Mouse (Mus musculus) CH12.LX (cell line): Measurements from ENCODE around the gene Ina. TPM values are rescaled to one million over a fixed set of nuclear protein-coding genes. Genes with fewer than 3 reads are reported as not detected.

Experiments
- DNase-seq: peaks from one replicate; pipeline ENCODE4 v3.0.0-alpha.2; 2013; ENCODE audit errors: extremely low read depth
- H3K27ac ChIP-seq: 2 replicates; pipeline ENCODE4 v1.5.1; 2012; ENCODE audit warnings: low read depth, mild to moderate bottlenecking, control low read depth, moderate library complexity; ENCODE audit not compliant: insufficient read depth
- H3K27me3 ChIP-seq: replicated peaks from 2 replicates; pipeline ENCODE3; 2012; ENCODE audit warnings: inconsistent platforms
- H3K36me3 ChIP-seq, 2 experiments: replicated peaks in 1 of 2; 2 replicates each; pipeline versions ENCODE3 to v1.6.1; 2012; ENCODE audit warnings: inconsistent platforms in 1 of 2, low read length in 1 of 2, mild to moderate bottlenecking in 1 of 2, mixed read lengths in 1 of 2, moderate library complexity in 1 of 2; ENCODE audit not compliant: control insufficient read depth in 1 of 2, insufficient read depth in 1 of 2
- H3K4me1 ChIP-seq, 2 experiments: 2 replicates each; pipeline ENCODE4 v1.6.1; 2012; ENCODE audit warnings: inconsistent platforms in 1 of 2, moderate library complexity in 1 of 2; ENCODE audit not compliant: insufficient read depth in 2 of 2, control insufficient read depth in 1 of 2
- H3K4me2 ChIP-seq: 2 replicates; pipeline ENCODE4 v1.6.1; 2012; ENCODE audit warnings: low read depth, mild to moderate bottlenecking, control low read depth; ENCODE audit not compliant: poor library complexity, insufficient read depth, severe bottlenecking
- H3K4me3 ChIP-seq, 3 experiments: fragments of 150-350 bp in 1 of 3; sonication (generic) in 1 of 3; replicated peaks in 1 of 3; 2 replicates each; pipeline versions ENCODE3 to v1.5.1; 2011 to 2012; ENCODE audit warnings: low read depth in 2 of 3, low read length in 2 of 3, mild to moderate bottlenecking in 2 of 3, moderate library complexity in 2 of 3, control low read depth in 1 of 3, improper control_type of control experiment in 1 of 3, inconsistent platforms in 1 of 3, mixed read lengths in 1 of 3; ENCODE audit not compliant: poor library complexity in 1 of 3
- H3K79me2 ChIP-seq: replicated peaks from 2 replicates; pipeline ENCODE4 v1.6.1; 2012; ENCODE audit warnings: mild to moderate bottlenecking, moderate library complexity; ENCODE audit not compliant: control insufficient read depth, poor library complexity, insufficient read depth, severe bottlenecking; ENCODE audit errors: extremely low read depth
- H3K9ac ChIP-seq: 2 replicates; pipeline ENCODE4 v1.6.1; 2012; ENCODE audit warnings: low read depth, mild to moderate bottlenecking, control low read depth, moderate library complexity; ENCODE audit not compliant: insufficient read depth
- H3K9me3 ChIP-seq: replicated peaks from 2 replicates; pipeline ENCODE3; 2012; ENCODE audit warnings: low read length, inconsistent platforms, mixed read lengths
- BHLHE40 ChIP-seq: IDR thresholded peaks from 2 replicates; pipeline ENCODE4 v1.6.1; 2011; ENCODE audit warnings: mild to moderate bottlenecking, low read depth, low read length, improper control_type of control experiment
- CHD1 ChIP-seq: IDR thresholded peaks from 2 replicates; pipeline ENCODE4 v1.6.1; 2012; ENCODE audit warnings: low read depth, low read length, improper control_type of control experiment, inconsistent platforms
- CHD2 ChIP-seq: IDR thresholded peaks from 2 replicates; pipeline ENCODE4 v1.6.1; 2011; ENCODE audit warnings: low read length, improper control_type of control experiment
- CTCF ChIP-seq, 2 experiments: IDR thresholded peaks in 1 of 2; conservative IDR thresholded peaks in 1 of 2; 2 replicates each; pipeline ENCODE4 v1.5.1; 2011 to 2012; ENCODE audit warnings: low read depth in 2 of 2, low read length in 2 of 2, improper control_type of control experiment in 1 of 2, inconsistent platforms in 1 of 2, mild to moderate bottlenecking in 1 of 2, moderate library complexity in 1 of 2
- E2F4 ChIP-seq: IDR thresholded peaks from 2 replicates; pipeline ENCODE4 v1.6.1; 2011; ENCODE audit warnings: low read depth, low read length, improper control_type of control experiment; ENCODE audit not compliant: insufficient replicate concordance
- ELF1 ChIP-seq: IDR thresholded peaks from 2 replicates; pipeline ENCODE4 v1.6.1; 2014; ENCODE audit warnings: low read depth, mild to moderate bottlenecking, inconsistent platforms, low read length, improper control_type of control experiment
- ETS1 ChIP-seq: conservative IDR thresholded peaks from 2 replicates; pipeline ENCODE4 v1.6.1; 2012; ENCODE audit warnings: low read depth, mild to moderate bottlenecking, inconsistent platforms, low read length, improper control_type of control experiment, moderate library complexity
- HCFC1 ChIP-seq: IDR thresholded peaks from 2 replicates; pipeline ENCODE4 v1.6.1; 2012; ENCODE audit warnings: low read depth, mild to moderate bottlenecking, inconsistent platforms, low read length, improper control_type of control experiment
- IRF4 ChIP-seq: IDR thresholded peaks from 2 replicates; pipeline ENCODE4 v1.6.1; 2014; ENCODE audit warnings: low read depth, mild to moderate bottlenecking, inconsistent platforms, low read length, improper control_type of control experiment
- JUND ChIP-seq: conservative IDR thresholded peaks from 2 replicates; pipeline ENCODE4 v1.6.1; 2011; ENCODE audit warnings: low read depth, low read length, improper control_type of control experiment
- MAFK ChIP-seq: IDR thresholded peaks from 2 replicates; pipeline ENCODE4 v1.6.1; 2011; ENCODE audit warnings: low read length, improper control_type of control experiment; ENCODE audit not compliant: insufficient replicate concordance
- MAZ ChIP-seq: IDR thresholded peaks from 2 replicates; pipeline ENCODE4 v1.6.1; 2012; ENCODE audit warnings: low read depth, mild to moderate bottlenecking, inconsistent platforms, low read length, improper control_type of control experiment, moderate library complexity
- MEF2A ChIP-seq: IDR thresholded peaks from 2 replicates; pipeline ENCODE4 v1.6.1; 2014; ENCODE audit warnings: low read depth, mild to moderate bottlenecking, inconsistent platforms, low read length, improper control_type of control experiment, borderline replicate concordance
- MXI1 ChIP-seq: IDR thresholded peaks from 2 replicates; pipeline ENCODE4 v1.6.1; 2011; ENCODE audit warnings: mild to moderate bottlenecking, low read depth, low read length, improper control_type of control experiment
- NELFE ChIP-seq: IDR thresholded peaks from 2 replicates; pipeline ENCODE4 v1.6.1; 2011; ENCODE audit warnings: low read depth, low read length, improper control_type of control experiment
- NRF1 ChIP-seq: IDR thresholded peaks from 2 replicates; pipeline ENCODE4 v1.6.1; 2014; ENCODE audit warnings: low read depth, mild to moderate bottlenecking, inconsistent platforms, low read length, improper control_type of control experiment, moderate library complexity
- PAX5 ChIP-seq: IDR thresholded peaks from 2 replicates; pipeline ENCODE4 v1.6.1; 2012; ENCODE audit warnings: low read length, inconsistent platforms, mixed read lengths
- POLR2AphosphoS2 ChIP-seq: IDR thresholded peaks from 2 replicates; pipeline ENCODE4 v1.6.1; 2011; ENCODE audit warnings: low read depth, low read length, improper control_type of control experiment
- RAD21 ChIP-seq: IDR thresholded peaks from 2 replicates; pipeline ENCODE4 v1.6.1; 2011; ENCODE audit warnings: low read depth, mild to moderate bottlenecking, low read length, improper control_type of control experiment, moderate library complexity
- SMC3 ChIP-seq: IDR thresholded peaks from 2 replicates; pipeline ENCODE4 v1.6.1; 2011; ENCODE audit warnings: low read depth, low read length, improper control_type of control experiment
- TBP ChIP-seq: conservative IDR thresholded peaks from 2 replicates; pipeline ENCODE4 v1.6.1; 2011; ENCODE audit warnings: low read depth, low read length, improper control_type of control experiment
- USF1 ChIP-seq: IDR thresholded peaks from 2 replicates; pipeline ENCODE4 v1.6.1; 2014; ENCODE audit warnings: low read depth, mild to moderate bottlenecking, inconsistent platforms, low read length, improper control_type of control experiment
- USF2 ChIP-seq: conservative IDR thresholded peaks from 2 replicates; pipeline ENCODE4 v1.6.1; 2011; ENCODE audit warnings: low read depth, low read length, improper control_type of control experiment
- ZC3H11A ChIP-seq: IDR thresholded peaks from 2 replicates; pipeline ENCODE4 v1.6.1; 2012; ENCODE audit warnings: low read depth, mild to moderate bottlenecking, inconsistent platforms, low read length, improper control_type of control experiment
- ZMIZ1 ChIP-seq: IDR thresholded peaks from 2 replicates; pipeline ENCODE4 v1.6.1; 2012; ENCODE audit warnings: low read depth, mild to moderate bottlenecking, inconsistent platforms, low read length, improper control_type of control experiment
- dilution Hi-C: fragments of 300-500 bp; cut with MboI; formaldehyde crosslinking; loops from 2 replicates; pipeline ENCODE4 v1.14.3; 2020; ENCODE audit warnings: low sequenced_read_pairs; ENCODE audit not compliant: extremely low pct_unique_long_range_greater_than_20kb, extremely low pct_ligation_motif_present
- in situ Hi-C: fragments of 300-500 bp; cut with MboI; formaldehyde crosslinking; loops from 3 replicates; pipeline ENCODE4 v1.14.3; 2019; ENCODE audit warnings: low sequenced_read_pairs, low pct_ligation_motif_present, low pct_unique_long_range_greater_than_20kb, mixed read lengths
- polyA plus RNA-seq: library from polyadenylated mRNA; unstranded; fragments of >175 nt; gene quantifications from 2 replicates; pipeline ENCODE4 v1.2.1, GENCODE M21; 2012; ENCODE audit warnings: low read depth; ENCODE audit not compliant: insufficient read length
- total RNA-seq, 2 experiments: library from RNA; depleted of rRNA; stranded (reverse); fragments of 300-350 nt in 1 of 2; fragments of >200 nt in 1 of 2; gene quantifications; 2 replicates each; pipeline ENCODE4 v1.2.3; 2012 to 2014

Ina gene
- total and polyA plus RNA-seq, 3 experiments, result not detected

GRCm38 (mm10) chr19:46984726-46985622, 29.5 kb upstream of the Ina start:
- H3K4me1 ChIP-seq, result peaks cover 8 to 33% of the 10 kb centered on the region in 2 experiments; a peak in 3 of 4 replicates
- no peak overlapping the region for H3K27ac ChIP-seq
- H3K27me3 ChIP-seq, result no peaks in the 10 kb centered on the region
- TF ChIP-seq CHD2 (no peak), PAX5 (no peak), SMC3 (no peak), MEF2A (no peak), MXI1 (no peak), BHLHE40 (no peak), ELF1 (no peak), CTCF (conservative IDR thresholded peaks at IDR 0.05 in 1 of 2, IDR thresholded peaks at IDR 0.05 in 1 of 2; ENCODE audit: low read depth in 2 of 2, low read length in 2 of 2) (no peak), USF1 (no peak), ETS1 (no peak), ZMIZ1 (no peak), MAFK (no peak), NELFE (no peak), USF2 (no peak), IRF4 (no peak), RAD21 (no peak)
- in situ Hi-C loops, result loop anchor here (10.0 kb wide), 1 partner anchor 220 kb away; the partner anchor contains the start of gene Cnnm2
- no peaks in the 10 kb centered on the region for H3K36me3 ChIP-seq
- no peak overlapping the region for H3K4me3 ChIP-seq
- H3K9ac ChIP-seq, result no peak overlapping the region
- H3K4me2 ChIP-seq, result no peak overlapping the region
- DNase-seq, result no peak
- no peaks in the 10 kb centered on the region for H3K9me3 ChIP-seq
- dilution Hi-C loops, result no loop called here
- H3K79me2 ChIP-seq, result no peaks in the 10 kb centered on the region

GRCm38 (mm10) chr19:46987646-46988045, 26.9 kb upstream of the Ina start:
- Histone ChIP-seq H3K4me2 (no peak overlapping the region), H3K9me3 (no peaks in the 10 kb centered on the region), H3K4me3 (no peak overlapping the region), H3K27me3 (no peaks in the 10 kb centered on the region), H3K36me3 (no peaks in the 10 kb centered on the region), H3K4me1 (peaks cover 8 to 33% of the 10 kb centered on the region in 2 experiments; a peak in 3 of 4 replicates), H3K27ac (no peak overlapping the region), H3K79me2 (no peaks in the 10 kb centered on the region), H3K9ac (no peak overlapping the region)
- no peak for DNase-seq
- dilution Hi-C loops (no loop called here), in situ Hi-C loops (loop anchor here (10.0 kb wide), 1 partner anchor 223 kb away; the partner anchor contains the start of gene Cnnm2)
- TF ChIP-seq TBP (no peak), POLR2AphosphoS2 (no peak), ETS1 (no peak), MXI1 (no peak), USF1 (no peak), E2F4 (no peak), CHD1 (no peak), IRF4 (no peak), JUND (no peak), NRF1 (no peak), MAZ (no peak), ZC3H11A (no peak), HCFC1 (no peak)
